Mouse (Mus musculus): Measurements from ENCODE around the gene Thsd4. TPM values are rescaled to one million over a fixed set of nuclear protein-coding genes. Genes with fewer than 3 reads are reported as not detected.

The Thsd4 gene
- polyA plus RNA-seq, 1 experiment from 2014 or later = 31.0 TPM

DNA sequence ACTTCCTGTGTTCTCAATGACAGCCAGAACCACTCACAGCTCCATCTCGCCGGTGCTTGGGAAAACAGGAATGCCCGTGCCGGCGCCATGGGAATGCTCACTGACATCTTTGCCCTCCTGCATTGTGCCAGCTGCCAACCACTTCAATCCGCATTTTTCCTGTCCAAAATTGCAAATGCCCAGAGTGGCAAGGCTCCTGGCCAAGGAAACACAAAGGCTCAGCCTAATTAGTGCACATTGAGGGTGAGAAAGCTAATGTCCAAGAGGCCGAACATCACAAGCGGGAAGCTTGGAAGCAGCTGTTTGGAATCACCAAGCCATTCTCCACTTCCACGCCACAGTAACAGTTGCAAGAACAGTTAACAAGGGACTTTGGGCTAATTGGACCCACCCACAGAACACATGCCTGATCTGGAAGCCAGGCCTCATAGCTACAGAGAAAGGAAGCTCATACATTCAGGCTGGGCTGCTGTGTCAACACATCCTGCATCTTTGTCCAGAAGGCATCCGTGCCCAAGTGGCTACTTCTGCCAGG lies 210.2 kb downstream of the Thsd4 start:
- H3K27me3 ChIP-seq = no peaks in the 10 kb centered on the region
- no peak for ATAC-seq (replicated peaks; ENCODE audit: low FRiP score)
- no peak overlapping the region for H3K9ac ChIP-seq
- no peak overlapping the region for H3K4me2 ChIP-seq
- WGBS = 62% methylated on average over 10 of the region's 10 CpGs
- no peaks in the 10 kb centered on the region for H3K36me3 ChIP-seq
- H3K4me3 ChIP-seq (replicated peaks) = no peak overlapping the region
- H3K9me3 ChIP-seq (replicated peaks) = no peaks in the 10 kb centered on the region
- peaks cover 79% of the 10 kb centered on the region for H3K4me1 ChIP-seq
- H3K27ac ChIP-seq = peak overlapping the region; percentile 34

DNA sequence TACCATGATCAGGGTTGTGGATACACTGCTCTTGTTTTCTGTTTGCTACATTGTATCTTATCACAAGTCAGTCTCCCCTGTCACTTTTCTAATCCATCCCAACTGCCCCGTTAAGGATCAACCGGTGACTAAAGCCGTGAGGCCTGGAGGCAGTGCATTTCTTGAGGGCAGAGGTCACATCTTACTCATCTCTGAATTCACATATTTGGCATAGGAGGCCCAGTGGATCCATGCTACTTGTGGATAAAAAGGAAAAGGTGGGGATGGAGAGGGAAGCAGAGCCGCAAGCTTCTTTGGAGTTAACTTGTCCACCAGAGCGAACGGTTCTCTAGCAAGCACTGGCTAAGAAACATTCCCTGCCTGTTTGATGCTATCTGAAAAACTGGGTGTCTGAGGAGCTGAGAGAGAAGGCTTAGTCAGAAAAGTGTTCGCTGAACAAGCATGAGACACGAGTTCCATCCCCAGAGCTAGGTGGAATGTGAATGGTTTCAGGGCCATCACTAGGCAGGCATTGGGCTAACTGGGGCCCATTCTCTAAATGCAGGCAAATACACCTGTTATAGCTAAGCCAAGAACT lies 211.0 kb downstream of the Thsd4 start:
- WGBS = 68% methylated on average over 8 of the region's 8 CpGs
- Histone ChIP-seq H3K9ac (no peak overlapping the region), H3K27ac (peak overlapping the region; percentile 73), H3K4me2 (no peak overlapping the region), H3K36me3 (no peaks in the 10 kb centered on the region), H3K4me1 (peaks cover 73% of the 10 kb centered on the region), H3K9me3 (replicated peaks) (no peaks in the 10 kb centered on the region), H3K4me3 (replicated peaks) (no peak overlapping the region), H3K27me3 (no peaks in the 10 kb centered on the region)
- ATAC-seq (replicated peaks; ENCODE audit: low FRiP score) = no peak

DNA sequence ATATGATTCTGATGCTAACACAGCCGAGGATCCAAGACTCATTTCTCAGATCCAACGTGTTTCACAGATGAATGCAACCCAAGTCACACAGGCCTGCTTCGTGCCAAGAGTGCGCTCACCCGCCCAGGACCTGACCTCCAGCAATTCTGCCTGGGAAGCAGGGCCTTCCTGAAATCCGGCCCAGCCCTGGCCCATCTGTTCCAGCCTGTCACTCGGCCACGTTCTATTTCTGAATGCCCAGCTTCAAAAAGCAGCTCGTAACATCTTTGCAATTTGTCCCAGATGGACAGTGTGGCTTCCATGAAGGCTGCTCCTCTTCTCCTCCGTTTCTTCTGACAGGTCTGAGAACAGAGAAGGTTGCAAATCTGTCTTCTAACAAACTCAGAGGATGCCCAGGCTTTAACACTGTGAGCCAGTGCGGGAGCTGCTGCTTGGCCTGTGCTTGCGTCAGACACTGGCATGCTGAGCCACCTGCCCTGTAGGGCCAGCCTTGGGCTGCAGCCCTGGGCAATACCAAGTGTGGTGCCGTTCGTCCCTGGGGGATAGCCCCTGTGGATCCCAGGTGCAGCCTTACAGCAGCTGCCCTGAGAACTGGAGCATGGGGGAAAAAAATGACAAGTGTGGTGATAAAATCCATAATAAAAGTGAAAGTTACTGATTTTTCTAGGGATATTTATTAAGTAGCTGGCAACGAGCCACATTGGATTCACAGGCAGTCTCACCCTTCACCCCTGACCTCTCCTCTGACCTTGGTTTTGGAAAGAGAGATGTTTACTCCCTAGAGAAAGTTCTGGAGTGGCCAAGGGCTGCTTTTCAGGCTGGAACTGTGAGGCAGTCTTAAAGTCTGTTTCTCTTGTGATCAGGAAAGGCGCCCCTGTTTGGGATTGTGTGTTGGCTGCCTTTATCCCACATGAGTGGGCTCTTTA lies 211.8 kb downstream of the Thsd4 start:
- no peaks in the 10 kb centered on the region for H3K36me3 ChIP-seq
- H3K9me3 ChIP-seq (replicated peaks) = no peaks in the 10 kb centered on the region
- H3K27ac ChIP-seq = peak overlapping the region; percentile 73
- peaks cover 65% of the 10 kb centered on the region for H3K4me1 ChIP-seq
- no peaks in the 10 kb centered on the region for H3K27me3 ChIP-seq
- no peak overlapping the region for H3K4me3 ChIP-seq (replicated peaks)
- ATAC-seq (replicated peaks; ENCODE audit: low FRiP score) = peak; percentile 60; the same call in 1 of the 2 replicates
- no peak overlapping the region for H3K9ac ChIP-seq
- 36% methylated on average over 16 of the region's 16 CpGs for WGBS
- H3K4me2 ChIP-seq = no peak overlapping the region

DNA sequence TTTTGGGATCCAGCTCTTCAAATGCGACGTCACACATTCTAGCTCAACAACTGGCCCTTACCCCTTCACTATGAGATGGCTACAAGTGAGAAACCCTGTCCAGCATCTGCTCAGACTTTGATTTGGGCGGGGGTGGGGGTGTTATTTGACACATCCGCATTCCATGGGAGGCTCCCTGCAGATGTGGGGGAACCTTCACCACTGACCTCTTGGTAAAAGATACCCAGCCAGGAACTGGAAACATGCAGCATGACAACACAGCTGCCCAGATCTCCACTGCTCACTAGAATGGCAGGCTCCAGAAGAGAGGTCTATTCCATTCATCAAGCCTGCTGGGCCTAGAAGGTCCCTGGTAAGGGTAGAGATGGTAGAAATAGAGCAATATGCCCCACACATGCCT lies 213.7 kb downstream of the Thsd4 start:
- H3K4me3 ChIP-seq (replicated peaks) = no peak overlapping the region
- no peak overlapping the region for H3K9ac ChIP-seq
- H3K27me3 ChIP-seq = no peaks in the 10 kb centered on the region
- peaks cover 55% of the 10 kb centered on the region for H3K4me1 ChIP-seq
- H3K27ac ChIP-seq = 0 out of 2 replicates have a peak overlapping the region, but pooled peaks have one; percentile 35
- no peaks in the 10 kb centered on the region for H3K36me3 ChIP-seq
- ATAC-seq (replicated peaks; ENCODE audit: low FRiP score) = peak; percentile 59; the same call in 1 of the 2 replicates
- 40% methylated on average over 4 of the region's 4 CpGs for WGBS
- no peak overlapping the region for H3K4me2 ChIP-seq
- H3K9me3 ChIP-seq (replicated peaks) = no peaks in the 10 kb centered on the region

DNA sequence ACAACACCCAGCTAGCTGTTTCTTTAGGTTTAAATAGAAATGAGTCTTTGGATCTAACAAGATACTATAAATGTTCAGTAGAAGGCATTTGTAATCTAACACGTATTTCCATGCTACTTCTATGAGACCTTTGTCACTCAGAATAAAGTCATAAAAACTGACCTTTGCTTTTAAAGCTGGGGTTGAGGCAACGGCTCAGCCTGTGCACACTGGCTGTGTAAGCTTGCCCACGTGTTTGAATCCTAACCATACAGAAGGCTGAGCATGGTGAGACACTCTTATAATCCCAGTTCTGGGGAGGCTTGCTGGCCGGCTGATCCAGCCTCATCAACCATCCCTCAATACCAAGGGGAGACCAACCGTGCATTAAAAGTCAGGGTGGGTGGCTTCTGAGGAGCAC lies 214.4 kb downstream of the Thsd4 start:
- 65% methylated on average over 5 of the region's 5 CpGs for WGBS
- Histone ChIP-seq H3K36me3 (no peaks in the 10 kb centered on the region), H3K9ac (no peak overlapping the region), H3K4me3 (replicated peaks) (no peak overlapping the region), H3K27ac (no peak overlapping the region), H3K27me3 (no peaks in the 10 kb centered on the region), H3K4me2 (no peak overlapping the region), H3K4me1 (peaks cover 48% of the 10 kb centered on the region), H3K9me3 (replicated peaks) (no peaks in the 10 kb centered on the region)
- no peak for ATAC-seq (replicated peaks; ENCODE audit: low FRiP score)

DNA sequence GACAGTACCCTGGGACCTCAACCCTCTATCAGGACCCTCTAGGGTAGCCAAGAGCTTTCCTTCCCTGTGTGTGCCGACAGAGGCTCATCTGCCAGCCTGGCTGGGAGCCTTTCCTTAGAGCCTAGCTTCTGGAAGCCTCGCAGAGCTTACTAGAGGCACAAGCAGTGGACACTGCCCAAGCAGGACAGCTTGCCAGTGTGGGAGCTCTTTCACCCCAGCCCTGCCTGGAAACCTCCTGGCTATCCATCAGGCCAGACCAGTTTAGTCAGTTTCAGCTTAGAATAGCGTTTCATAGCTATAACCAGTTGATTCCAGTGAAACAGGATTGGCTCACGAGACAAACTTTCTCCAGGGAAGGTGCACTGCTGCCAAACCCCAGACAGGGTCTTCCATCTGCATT lies 215.6 kb downstream of the Thsd4 start:
- no peak overlapping the region for H3K4me2 ChIP-seq
- 70% methylated on average over 4 of the region's 4 CpGs for WGBS
- peak overlapping the region; percentile 68 for H3K27ac ChIP-seq
- no peak overlapping the region for H3K4me3 ChIP-seq (replicated peaks)
- H3K4me1 ChIP-seq = peaks cover 37% of the 10 kb centered on the region
- no peaks in the 10 kb centered on the region for H3K27me3 ChIP-seq
- H3K9me3 ChIP-seq (replicated peaks) = peaks cover 3% of the 10 kb centered on the region; the same call in 1 of the 2 replicates
- ATAC-seq (replicated peaks; ENCODE audit: low FRiP score) = peak; percentile 41; the same call in 1 of the 2 replicates
- peaks cover 5% of the 10 kb centered on the region; the same call in 1 of the 2 replicates for H3K36me3 ChIP-seq
- no peak overlapping the region for H3K9ac ChIP-seq

DNA sequence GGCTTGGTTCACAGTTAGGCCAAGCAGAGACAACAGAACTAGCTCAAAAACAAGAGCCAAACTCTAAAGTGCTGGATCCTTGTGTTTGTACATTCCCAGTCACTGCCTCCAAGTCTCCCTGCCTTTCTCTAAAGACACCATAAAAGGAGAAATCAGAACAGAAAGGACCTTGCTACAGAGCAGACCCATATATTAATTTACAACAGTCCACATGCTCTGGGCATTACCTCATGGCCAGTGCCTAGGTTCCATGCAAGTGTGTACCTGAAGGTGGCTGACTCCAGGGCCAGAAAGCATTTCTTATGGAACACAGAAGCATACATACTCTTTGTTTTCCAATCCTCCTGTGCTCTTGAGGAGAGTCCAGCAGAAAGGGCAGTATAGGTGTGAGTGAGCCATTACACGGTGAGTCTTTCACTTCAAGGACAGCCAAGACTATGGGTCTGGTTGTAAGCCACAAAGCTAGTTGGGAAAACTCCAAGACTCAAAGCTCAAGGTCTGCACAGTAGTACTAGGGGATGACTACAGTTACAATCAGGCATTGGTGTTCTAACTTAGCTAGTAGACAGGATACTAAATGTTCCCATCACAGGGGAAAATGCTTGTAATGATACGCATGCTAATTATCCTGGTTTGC lies 216.5 kb downstream of the Thsd4 start:
- H3K4me3 ChIP-seq (replicated peaks) = no peak overlapping the region
- WGBS = 91% methylated on average over 2 of the region's 2 CpGs
- peaks cover 30% of the 10 kb centered on the region for H3K4me1 ChIP-seq
- no peak overlapping the region for H3K9ac ChIP-seq
- H3K27me3 ChIP-seq = no peaks in the 10 kb centered on the region
- peaks cover 12% of the 10 kb centered on the region for H3K9me3 ChIP-seq (replicated peaks)
- no peak overlapping the region for H3K4me2 ChIP-seq
- ATAC-seq (replicated peaks; ENCODE audit: low FRiP score) = no peak
- H3K36me3 ChIP-seq = peaks cover 13% of the 10 kb centered on the region
- no peak overlapping the region for H3K27ac ChIP-seq

DNA sequence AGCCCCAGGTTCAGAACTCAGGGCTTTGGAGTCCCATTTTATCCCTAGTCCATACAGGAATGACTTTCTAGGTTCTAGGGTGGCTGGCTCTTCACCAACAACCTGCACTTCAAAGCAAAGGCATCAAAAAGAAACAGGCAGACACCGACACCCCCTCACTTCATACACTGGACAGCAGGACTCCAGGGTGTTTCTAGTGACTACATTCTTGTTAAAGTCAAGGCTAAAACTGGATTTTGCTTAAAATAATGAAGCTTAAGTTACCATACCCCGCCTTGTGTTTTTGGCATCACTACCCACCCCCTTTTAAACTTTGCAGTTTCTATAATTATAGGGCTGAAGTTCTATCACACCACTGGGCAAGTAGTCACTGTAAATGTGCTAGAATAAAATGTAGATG lies 225.6 kb downstream of the Thsd4 start:
- no peak overlapping the region for H3K9ac ChIP-seq
- no peak overlapping the region for H3K4me3 ChIP-seq (replicated peaks)
- ATAC-seq (replicated peaks; ENCODE audit: low FRiP score) = no peak
- peaks cover 9% of the 10 kb centered on the region for H3K9me3 ChIP-seq (replicated peaks)
- peaks cover 13% of the 10 kb centered on the region for H3K4me1 ChIP-seq
- H3K4me2 ChIP-seq = no peak overlapping the region
- H3K27ac ChIP-seq = no peak overlapping the region
- peaks cover 8% of the 10 kb centered on the region for H3K36me3 ChIP-seq
- H3K27me3 ChIP-seq = no peaks in the 10 kb centered on the region
- 68% methylated on average over 2 of the region's 2 CpGs for WGBS

DNA sequence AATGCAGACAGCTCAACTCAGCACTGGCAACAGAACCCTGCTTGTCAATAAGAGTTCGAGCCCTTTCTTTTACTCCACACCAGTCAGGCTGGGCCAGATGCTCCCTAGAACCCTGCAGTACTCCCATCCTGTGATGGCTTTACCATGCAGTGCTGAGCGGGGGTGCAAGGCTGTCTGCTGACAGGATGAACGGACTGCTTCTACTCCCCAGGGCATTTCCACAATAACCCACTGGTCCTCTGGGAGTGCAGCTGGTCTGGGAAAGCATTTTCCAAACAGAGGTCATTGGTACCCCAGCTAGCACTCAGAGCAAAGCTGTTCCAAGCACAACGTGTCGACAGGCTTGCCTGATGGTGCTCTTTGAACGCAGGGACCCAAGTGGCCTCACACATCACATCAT lies 226.6 kb downstream of the Thsd4 start:
- no peak overlapping the region for H3K27ac ChIP-seq
- H3K4me1 ChIP-seq = peaks cover 21% of the 10 kb centered on the region
- 40% methylated on average over 6 of the region's 6 CpGs for WGBS
- no peak for ATAC-seq (replicated peaks; ENCODE audit: low FRiP score)
- H3K9ac ChIP-seq = no peak overlapping the region
- no peaks in the 10 kb centered on the region for H3K27me3 ChIP-seq
- no peaks in the 10 kb centered on the region for H3K9me3 ChIP-seq (replicated peaks)
- H3K36me3 ChIP-seq = no peaks in the 10 kb centered on the region
- H3K4me3 ChIP-seq (replicated peaks) = no peak overlapping the region
- H3K4me2 ChIP-seq = no peak overlapping the region

DNA sequence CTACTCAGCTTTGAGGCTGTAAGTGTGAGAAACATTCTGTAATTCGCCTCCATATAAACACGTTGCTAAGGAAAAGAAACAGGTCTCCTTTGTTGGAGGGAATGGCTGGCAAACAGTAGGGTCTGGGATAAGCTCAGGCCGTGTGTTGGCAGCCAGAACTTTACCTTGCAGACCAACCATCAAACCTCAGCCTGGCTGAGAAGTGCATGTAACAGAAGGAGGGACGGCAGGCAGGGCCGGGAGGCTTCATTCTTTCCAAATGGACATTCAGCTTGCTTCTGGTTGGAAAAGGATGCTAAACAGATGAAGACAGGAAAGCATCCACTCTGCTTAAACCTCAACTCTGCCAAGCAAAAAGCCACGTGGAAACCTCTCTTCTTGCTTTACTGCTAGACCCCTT lies 228.7 kb downstream of the Thsd4 start:
- Histone ChIP-seq H3K4me3 (replicated peaks) (no peak overlapping the region), H3K4me2 (no peak overlapping the region), H3K36me3 (no peaks in the 10 kb centered on the region), H3K9ac (no peak overlapping the region), H3K27me3 (no peaks in the 10 kb centered on the region), H3K4me1 (peaks cover 29% of the 10 kb centered on the region), H3K27ac (no peak overlapping the region), H3K9me3 (replicated peaks) (no peaks in the 10 kb centered on the region)
- no peak for ATAC-seq (replicated peaks; ENCODE audit: low FRiP score)
- 76% methylated on average over 6 of the region's 6 CpGs for WGBS

DNA sequence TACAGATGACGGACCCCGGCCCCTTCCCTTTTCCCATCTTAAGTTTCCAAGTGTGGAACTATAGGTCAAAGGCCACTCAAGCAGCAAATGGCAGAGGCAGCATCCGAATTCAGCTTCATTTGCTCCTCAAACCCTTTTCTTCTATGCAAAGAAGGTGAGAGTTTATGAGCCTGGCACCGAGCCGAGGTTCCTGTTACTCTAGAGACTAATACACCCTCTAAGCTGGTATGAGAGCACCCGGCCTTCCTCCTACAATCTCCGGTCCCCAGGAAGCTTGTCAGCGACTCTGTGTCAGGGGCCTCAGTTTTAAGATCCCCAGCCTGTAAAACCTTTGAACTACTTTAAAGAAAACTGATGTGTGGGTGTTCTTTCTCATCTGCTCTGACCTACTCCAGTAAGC lies 231.1 kb downstream of the Thsd4 start:
- Histone ChIP-seq H3K4me3 (replicated peaks) (no peak overlapping the region), H3K4me1 (peaks cover 21% of the 10 kb centered on the region), H3K9ac (no peak overlapping the region), H3K27me3 (no peaks in the 10 kb centered on the region), H3K4me2 (no peak overlapping the region), H3K9me3 (replicated peaks) (no peaks in the 10 kb centered on the region), H3K27ac (no peak overlapping the region), H3K36me3 (no peaks in the 10 kb centered on the region)
- peak; percentile 66 for ATAC-seq (replicated peaks; ENCODE audit: low FRiP score)
- 22% methylated on average over 8 of the region's 8 CpGs for WGBS

DNA sequence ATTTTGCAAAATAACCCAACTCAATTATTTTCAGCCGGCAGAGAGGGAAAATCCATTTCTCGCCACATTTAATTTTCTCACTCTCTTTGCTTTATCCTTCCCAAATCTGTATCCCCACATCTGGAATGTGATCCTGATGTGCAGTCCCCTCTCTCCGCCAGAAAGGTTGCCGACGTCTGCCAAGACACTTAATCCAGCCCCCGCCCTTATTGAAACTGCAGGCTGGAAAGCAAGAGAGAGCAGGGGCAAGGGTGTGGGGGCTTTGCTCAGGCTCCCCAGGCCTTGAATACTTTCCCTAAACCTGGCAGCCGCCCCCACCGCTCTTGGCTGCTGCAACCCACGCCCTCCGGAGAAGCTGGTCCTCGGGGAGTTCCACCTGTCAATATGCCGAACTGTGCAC lies 233.1 kb downstream of the Thsd4 start:
- no peaks in the 10 kb centered on the region for H3K27me3 ChIP-seq
- 72% methylated on average over 12 of the region's 12 CpGs for WGBS

More for the DNA sequence above, 233.1 kb downstream of the Thsd4 start:
- Histone ChIP-seq H3K27ac (no peak overlapping the region), H3K36me3 (no peaks in the 10 kb centered on the region), H3K4me2 (no peak overlapping the region), H3K4me1 (peaks cover 18% of the 10 kb centered on the region), H3K4me3 (replicated peaks) (no peak overlapping the region), H3K9me3 (replicated peaks) (no peaks in the 10 kb centered on the region), H3K9ac (no peak overlapping the region)
- no peak for ATAC-seq (replicated peaks; ENCODE audit: low FRiP score)
